Mouse (Mus musculus) kidney, postnatal 0 days (tissue): ENCODE results near the gene Slc4a2. TPM values are rescaled to one million over a fixed set of nuclear protein-coding genes. Genes with fewer than 3 reads are reported as not detected.

Experiments used
- ATAC-seq: fragments of 200-750 bp; cut with Nextera tagmentation; replicated peaks from 2 replicates; pipeline ENCODE4 v1.8.0; 2017; ENCODE audit warnings: low read depth, moderate number of reproducible peaks, moderate TSS enrichment, moderate library complexity; ENCODE audit not compliant: low FRiP score
- DNase-seq: peaks from one replicate; pipeline ENCODE4 v3.0.0-alpha.2; 2016; ENCODE audit warnings: low spot score
- H3K27ac ChIP-seq: fragments of 300-500 bp; sonication (generic); 2 replicates; pipeline ENCODE4 v1.5.1; 2014; ENCODE audit warnings: mild to moderate bottlenecking
- H3K27me3 ChIP-seq: fragments of 300-500 bp; sonication (generic); 2 replicates; pipeline ENCODE4 v1.6.1; 2014; ENCODE audit warnings: low read length, mixed read lengths; ENCODE audit not compliant: insufficient read depth
- H3K36me3 ChIP-seq: fragments of 300-500 bp; sonication (generic); 2 replicates; pipeline ENCODE4 v1.6.1; 2014; ENCODE audit warnings: low read length, mixed read lengths; ENCODE audit not compliant: insufficient read depth
- H3K4me1 ChIP-seq: fragments of 300-500 bp; sonication (generic); replicated peaks from 2 replicates; pipeline ENCODE4 v1.6.1; 2014; ENCODE audit warnings: antibody characterized with exemption, low read length, mixed read lengths; ENCODE audit not compliant: insufficient read depth
- H3K4me2 ChIP-seq: fragments of 300-500 bp; sonication (generic); 2 replicates; pipeline ENCODE4 v1.6.1; 2014; ENCODE audit warnings: mild to moderate bottlenecking, low read length, moderate library complexity, mixed read lengths
- H3K4me3 ChIP-seq: fragments of 300-500 bp; sonication (generic); replicated peaks from 2 replicates; pipeline ENCODE4 v1.5.1; 2014; ENCODE audit warnings: low read depth, low read length
- H3K9ac ChIP-seq: fragments of 300-500 bp; sonication (generic); 2 replicates; pipeline ENCODE4 v1.6.1; 2014; ENCODE audit warnings: low read depth, low read length
- H3K9me3 ChIP-seq: fragments of 300-500 bp; sonication (generic); replicated peaks from 2 replicates; pipeline ENCODE4 v1.6.1; 2016; ENCODE audit warnings: low read length, inconsistent platforms, mixed read lengths
- CTCF ChIP-seq: IDR thresholded peaks from 2 replicates; pipeline ENCODE4 v1.5.1; 2016; ENCODE audit warnings: antibody characterized with exemption, low read depth, mild to moderate bottlenecking, moderate library complexity
- WGBS: fragments of 180-500 bp; shearing (Covaris S2); extraction: QIAGEN DNeasy Blood & Tissue Kit; methylation state at CpG from one replicate; pipeline ENCODE4 v1.1.7; 2014; 5-methylcytosine and 5-hydroxymethylcytosine counted together
- polyA plus RNA-seq: library from polyadenylated mRNA; unstranded; fragments of >200 nt; fragmentation: Nextera tagmentation; extraction: Ambion mirVana; gene quantifications from 2 replicates; pipeline ENCODE4 v1.2.1, GENCODE M21; 2015

The Slc4a2 gene
- polyA plus RNA-seq, 1 experiment from 2014 or later, result 30.8 TPM

- Histone ChIP-seq H3K9ac (no peak overlapping the region), H3K27me3 (peaks cover 2% of the 10 kb centered on the region; the same call in 1 of the 2 replicates), H3K27ac (no peak overlapping the region), H3K4me2 (no peak overlapping the region), H3K36me3 (no peaks in the 10 kb centered on the region), H3K4me1 (peaks cover 10% of the 10 kb centered on the region), H3K4me3 (no peak overlapping the region), H3K9me3 (no peaks in the 10 kb centered on the region)
- WGBS, result 60% methylated on average over 6 of the region's 6 CpGs
- DNase-seq (no peak), ATAC-seq (no peak)
- TF ChIP-seq CTCF, result no peak
Observed at GRCm38 (mm10) chr5:24381486-24381885, 42.2 kb upstream of the Slc4a2 start.

DNA sequence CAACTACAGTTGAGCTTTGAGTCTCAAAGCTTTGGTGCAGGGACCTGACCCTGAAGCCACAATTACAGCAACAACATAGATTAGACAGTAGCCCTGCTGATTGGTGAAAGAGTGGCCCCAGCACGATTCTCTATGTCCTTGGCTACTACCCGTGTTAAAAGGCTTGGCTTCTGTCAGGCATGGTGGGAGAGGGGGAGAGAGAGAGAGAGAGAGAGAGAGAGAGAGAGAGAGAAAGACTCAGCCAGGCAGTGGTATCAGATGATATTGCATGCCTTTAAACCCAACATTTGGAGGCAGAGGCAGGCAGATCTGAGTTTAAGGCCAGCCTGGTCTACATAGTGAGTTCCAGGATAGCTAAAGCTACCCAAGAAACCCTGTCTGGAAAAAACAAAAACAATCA is 41.6 kb upstream of the Slc4a2 start:
- no peak for ATAC-seq
- Histone ChIP-seq H3K4me3 (no peak overlapping the region), H3K4me1 (peaks cover 10% of the 10 kb centered on the region), H3K36me3 (no peaks in the 10 kb centered on the region), H3K9ac (no peak overlapping the region), H3K27me3 (peaks cover 6% of the 10 kb centered on the region; the same call in 1 of the 2 replicates), H3K4me2 (no peak overlapping the region), H3K27ac (no peak overlapping the region), H3K9me3 (no peaks in the 10 kb centered on the region)
- TF ChIP-seq CTCF, result no peak
- DNase-seq, result no peak
- 55% methylated on average over 2 of the region's 2 CpGs for WGBS

GRCm38 (mm10) chr5:24383026-24383859 is 40.4 kb upstream of the Slc4a2 start:
- peaks cover 20% of the 10 kb centered on the region for H3K4me1 ChIP-seq
- ATAC-seq, result peak; percentile 89
- peaks cover 6% of the 10 kb centered on the region; the same call in 1 of the 2 replicates for H3K27me3 ChIP-seq
- H3K4me3 ChIP-seq, result peak overlapping the region; percentile 32
- no peaks in the 10 kb centered on the region for H3K9me3 ChIP-seq
- peak overlapping the region; percentile 41 for H3K9ac ChIP-seq
- no peaks in the 10 kb centered on the region for H3K36me3 ChIP-seq
- H3K4me2 ChIP-seq, result peak overlapping the region; percentile 55
- TF ChIP-seq CTCF, result peak; percentile 71
- WGBS, result 5% methylated on average over 34 of the region's 34 CpGs
- peak; percentile 94 for DNase-seq
- no peak overlapping the region for H3K27ac ChIP-seq

- 0 out of 2 replicates have a peak overlapping the region, but pooled peaks have one; percentile 16 for H3K27ac ChIP-seq
- no peak for ATAC-seq
- no peak for TF ChIP-seq CTCF
- no peak overlapping the region for H3K9ac ChIP-seq
- DNase-seq, result peak; percentile 58
- no peaks in the 10 kb centered on the region for H3K9me3 ChIP-seq
- 26% methylated on average over 6 of the region's 6 CpGs for WGBS
- no peaks in the 10 kb centered on the region for H3K36me3 ChIP-seq
- peaks cover 22% of the 10 kb centered on the region for H3K4me1 ChIP-seq
- H3K4me2 ChIP-seq, result peak overlapping the region; percentile 55; the same call in 1 of the 2 replicates
- H3K27me3 ChIP-seq, result peaks cover 6% of the 10 kb centered on the region; the same call in 1 of the 2 replicates
- no peak overlapping the region for H3K4me3 ChIP-seq
Observed at GRCm38 (mm10) chr5:24384407-24384806, 39.2 kb upstream of the Slc4a2 start.

DNA sequence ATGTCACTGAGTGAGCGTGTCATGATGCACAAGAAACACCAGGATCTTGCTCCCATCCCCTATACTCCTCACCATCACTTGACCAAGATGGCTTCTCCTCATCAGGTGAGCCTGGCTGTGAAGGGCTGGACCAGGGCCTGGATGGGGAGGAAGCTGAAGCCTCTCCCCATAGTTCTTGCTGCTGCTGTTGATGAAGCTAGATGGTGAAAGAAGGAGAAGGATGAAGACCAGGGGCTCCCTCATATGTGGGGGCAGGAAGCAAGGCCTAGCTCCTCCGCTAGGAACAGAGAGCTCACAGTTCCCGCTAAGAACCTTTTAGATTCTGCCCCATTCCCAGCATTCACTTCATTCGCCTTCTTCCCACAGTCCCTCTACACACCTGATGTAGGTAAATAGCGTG is 38.3 kb upstream of the Slc4a2 start:
- no peak overlapping the region for H3K4me2 ChIP-seq
- H3K4me3 ChIP-seq, result no peak overlapping the region
- no peaks in the 10 kb centered on the region for H3K36me3 ChIP-seq
- TF ChIP-seq CTCF, result no peak
- 93% methylated on average over 5 of the region's 5 CpGs for WGBS
- peaks cover 6% of the 10 kb centered on the region; the same call in 1 of the 2 replicates for H3K27me3 ChIP-seq
- H3K27ac ChIP-seq, result no peak overlapping the region
- DNase-seq (no peak), ATAC-seq (no peak)
- H3K9ac ChIP-seq, result no peak overlapping the region
- H3K9me3 ChIP-seq, result no peaks in the 10 kb centered on the region
- peaks cover 22% of the 10 kb centered on the region for H3K4me1 ChIP-seq

- Histone ChIP-seq H3K4me2 (no peak overlapping the region), H3K9me3 (no peaks in the 10 kb centered on the region), H3K27me3 (peaks cover 6% of the 10 kb centered on the region; the same call in 1 of the 2 replicates), H3K4me3 (no peak overlapping the region), H3K27ac (no peak overlapping the region), H3K9ac (no peak overlapping the region), H3K36me3 (no peaks in the 10 kb centered on the region), H3K4me1 (peaks cover 22% of the 10 kb centered on the region)
- 91% methylated on average over 10 of the region's 10 CpGs for WGBS
- ATAC-seq, result no peak
- no peak for TF ChIP-seq CTCF
- DNase-seq, result no peak
Observed at GRCm38 (mm10) chr5:24385887-24386550, 37.6 kb upstream of the Slc4a2 start.
